Mouse (Mus musculus) heart, adult 2 months (tissue): ENCODE results near the gene Alg5.

Experiments used
- CTCF ChIP-seq: fragments of 200-600 bp; IDR thresholded peaks from 2 replicates; pipeline ENCODE4 v1.8.1; 2022; ENCODE audit warnings: antibody characterized with exemption, mild to moderate bottlenecking, moderate library complexity
- POLR2A ChIP-seq: fragments of 200-500 bp; IDR thresholded peaks from 2 replicates; pipeline ENCODE4 v1.6.1; 2011; ENCODE audit warnings: mild to moderate bottlenecking, low read depth, low read length, control low read depth; ENCODE audit not compliant: insufficient read depth

GRCm38 (mm10) chr3:54795379-54795778 lies 60.0 kb downstream of the Alg5 start:
- no peak for TF ChIP-seq POLR2A
- no peak for TF ChIP-seq CTCF
